Mouse (Mus musculus) CD4-positive naive resting alpha-beta T cell, adult 57 days (primary cell): ENCODE results near the gene Iqcc. TPM values are rescaled to one million over a fixed set of nuclear protein-coding genes. Genes with fewer than 3 reads are reported as not detected.

ENCODE experiments used
- total RNA-seq: library from RNA; stranded (reverse); gene quantifications from one replicate; pipeline ENCODE4 v1.2.4, GENCODE M21; 2023

Iqcc gene
- 22.7 TPM for total RNA-seq

DNA sequence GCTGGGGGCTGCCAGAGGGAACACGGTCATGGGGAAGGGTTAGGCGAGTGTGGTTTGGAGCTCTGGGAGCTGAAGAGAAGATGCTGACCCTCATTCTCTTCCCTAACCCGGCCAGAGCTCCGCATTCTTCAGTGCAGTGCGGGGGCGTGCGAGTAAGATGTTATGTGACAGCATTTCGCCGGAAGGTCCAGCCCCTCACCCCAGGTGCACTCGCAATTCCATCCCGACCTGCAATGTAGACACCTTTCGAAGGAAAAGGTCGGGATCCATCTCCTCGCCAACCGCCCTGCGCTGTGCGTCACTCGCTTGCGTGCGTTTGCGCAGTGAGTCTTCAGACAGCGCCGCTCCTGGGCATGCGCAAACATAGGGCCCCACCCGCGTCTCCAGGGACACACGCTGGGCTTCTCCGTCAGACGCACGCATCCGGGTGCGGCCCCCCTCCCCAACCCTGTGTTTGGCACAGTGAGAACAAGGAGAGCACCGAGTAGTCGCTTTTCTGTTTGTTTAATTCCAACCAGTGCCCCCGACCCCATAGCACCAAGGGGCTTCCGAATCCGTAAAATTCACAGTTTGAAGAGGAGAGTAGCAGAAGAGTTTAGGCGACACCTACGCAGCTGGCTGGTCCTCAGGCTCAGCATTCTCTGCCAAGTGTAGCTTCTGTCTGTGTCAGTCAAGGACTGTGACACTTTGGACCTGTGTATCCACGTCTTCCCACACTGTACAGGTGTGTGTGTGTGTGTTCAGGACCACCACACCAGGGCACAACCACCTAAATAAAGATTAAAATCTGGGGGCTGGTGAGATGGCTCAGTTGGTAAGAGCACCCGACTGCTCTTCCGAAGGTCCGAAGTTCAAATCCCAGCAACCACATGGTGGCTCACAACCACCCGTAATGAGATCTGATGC, at the start of gene Iqcc:
TSS of gene Iqcc (minus strand) at position 314 of the 906 bp plus-strand sequence.

DNA sequence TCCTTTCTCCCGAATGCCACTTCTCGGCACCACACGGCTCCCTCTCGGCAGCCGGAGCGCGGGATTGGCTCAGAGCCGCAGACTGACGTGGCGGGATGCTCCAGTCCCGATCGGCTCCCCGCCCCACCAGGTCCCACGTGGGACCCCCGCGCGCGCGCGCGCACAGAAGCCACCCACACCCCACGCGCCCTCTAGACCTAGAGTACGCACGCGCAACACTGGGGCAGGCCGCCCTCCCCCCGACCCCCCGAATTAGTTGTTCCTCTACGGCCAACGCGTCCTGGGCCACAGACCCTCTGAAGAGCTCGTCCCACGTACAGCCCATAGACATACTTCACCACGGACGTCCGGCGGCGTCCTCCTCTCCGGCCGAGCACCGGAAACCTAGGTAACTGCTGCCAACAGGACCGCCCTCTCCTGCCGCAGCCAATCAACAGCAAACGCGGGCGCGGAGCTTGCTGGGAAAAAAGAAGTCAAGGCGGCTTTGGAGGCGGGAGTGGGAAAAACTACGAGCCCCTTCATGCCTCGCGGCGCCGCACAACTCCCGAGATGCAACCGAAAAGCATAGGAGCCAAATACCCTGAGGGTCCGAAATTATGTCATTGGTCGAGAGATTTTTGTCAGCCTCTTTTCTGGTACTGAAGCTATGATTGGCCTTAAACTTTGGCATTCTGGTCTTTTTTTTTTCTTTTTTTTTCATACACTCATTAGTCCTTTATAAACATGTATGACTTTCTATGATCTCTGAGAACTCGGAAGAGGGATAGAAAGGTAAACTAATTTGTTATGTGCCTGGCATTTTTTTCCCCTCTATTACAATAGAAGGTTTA, 22.0 kb upstream of the Iqcc start, which contains the start of gene Txlna:
TSS of gene Txlna (minus strand) at position 428 of the 830 bp plus-strand sequence.

DNA sequence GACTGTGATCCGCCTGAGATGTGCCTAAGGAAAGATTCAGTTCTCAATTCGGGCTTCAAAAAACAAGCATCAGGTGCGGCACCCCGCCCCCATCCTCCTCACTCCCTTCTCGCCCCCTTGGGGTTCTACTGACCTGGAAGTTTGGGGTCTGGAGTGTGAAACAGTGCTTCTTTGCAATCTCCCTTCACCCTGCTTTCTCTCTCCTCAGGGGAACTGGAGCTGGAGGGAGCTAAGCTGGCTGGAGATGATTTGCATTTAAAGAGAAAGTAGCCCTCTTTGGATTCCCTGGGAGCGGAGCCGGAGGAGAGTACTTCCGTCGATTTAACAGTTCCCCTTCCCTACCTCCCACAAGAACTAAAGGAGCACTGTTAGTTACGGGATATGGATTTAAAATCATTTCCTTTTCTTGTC, 4.8 kb upstream of the Iqcc start, which contains the start of gene Ccdc28b:
TSS of gene Ccdc28b (minus strand) at position 267 of the 411 bp plus-strand sequence.

DNA sequence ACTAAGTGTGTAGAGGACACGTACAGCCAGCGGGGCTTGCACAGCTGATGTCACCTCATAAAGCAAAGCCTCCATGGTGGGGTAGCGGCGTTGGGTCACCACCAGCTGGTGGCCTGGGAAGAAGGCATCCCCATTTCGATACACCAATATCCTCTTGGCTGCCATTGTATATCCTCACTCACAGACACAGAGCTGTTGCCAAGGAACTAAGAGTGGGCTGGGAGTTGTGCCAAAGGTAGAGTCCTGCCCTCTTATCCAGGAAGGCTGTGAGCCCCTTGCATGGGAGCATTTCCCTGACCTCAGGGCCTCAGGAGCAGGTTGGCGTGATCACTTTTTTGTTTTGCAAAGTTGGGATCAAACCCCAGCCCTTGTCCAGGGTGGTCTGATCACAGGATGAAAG, 4.8 kb downstream of the Iqcc start, which contains the start of gene Dcdc2b:
TSS of gene Dcdc2b (minus strand) at position 165 of the 400 bp plus-strand sequence.

DNA sequence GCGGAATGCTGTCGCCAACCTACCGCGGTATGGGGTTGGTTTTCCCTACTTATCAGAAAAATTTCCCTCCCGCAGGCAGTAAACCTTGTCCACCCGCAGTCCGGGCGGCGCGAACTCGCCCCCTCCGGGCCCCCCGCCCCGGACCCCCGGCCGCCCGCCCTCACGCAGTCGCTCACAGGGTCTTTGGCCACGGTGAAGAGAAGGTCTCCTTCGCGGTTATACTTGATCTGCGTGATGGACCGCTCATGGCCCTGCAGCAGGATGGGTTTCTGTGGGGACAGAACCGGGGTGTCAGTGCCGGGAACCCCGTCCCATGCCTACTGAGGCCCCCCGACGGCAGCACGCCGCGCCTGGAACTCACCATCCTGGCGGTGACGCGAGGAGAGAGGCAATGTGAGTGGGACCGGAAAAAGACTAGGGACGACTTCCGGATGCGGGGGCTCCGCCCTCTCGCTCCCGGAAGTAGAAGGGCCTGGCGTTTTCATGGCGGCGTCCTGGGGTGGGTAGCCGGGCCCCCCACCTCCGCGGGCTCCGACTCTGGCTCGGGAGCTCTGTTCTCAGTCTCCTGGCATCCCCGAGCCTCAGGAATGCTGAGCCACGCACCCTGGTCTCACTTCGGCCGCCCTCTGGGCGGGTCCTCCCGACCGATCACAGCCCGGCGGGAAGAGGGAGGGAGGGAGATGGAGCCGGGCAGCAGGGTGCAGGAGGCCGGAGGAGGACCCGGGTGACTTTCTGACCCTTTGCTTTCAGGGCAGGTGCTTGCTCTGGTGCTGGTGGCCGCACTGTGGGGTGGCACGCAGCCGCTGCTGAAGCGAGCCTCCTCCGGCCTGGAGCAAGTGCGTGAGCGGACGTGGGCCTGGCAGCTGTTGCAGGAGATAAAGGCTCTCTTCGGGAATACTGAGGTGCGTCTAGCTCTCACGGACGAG, 18.4 kb downstream of the Iqcc start, which contains the start of the genes Eif3i and Tmem234:
TSS of gene Eif3i (minus strand) at position 416 of the 926 bp plus-strand sequence.
TSS of gene Tmem234 (plus strand) at position 436 of the 926 bp plus-strand sequence.

DNA sequence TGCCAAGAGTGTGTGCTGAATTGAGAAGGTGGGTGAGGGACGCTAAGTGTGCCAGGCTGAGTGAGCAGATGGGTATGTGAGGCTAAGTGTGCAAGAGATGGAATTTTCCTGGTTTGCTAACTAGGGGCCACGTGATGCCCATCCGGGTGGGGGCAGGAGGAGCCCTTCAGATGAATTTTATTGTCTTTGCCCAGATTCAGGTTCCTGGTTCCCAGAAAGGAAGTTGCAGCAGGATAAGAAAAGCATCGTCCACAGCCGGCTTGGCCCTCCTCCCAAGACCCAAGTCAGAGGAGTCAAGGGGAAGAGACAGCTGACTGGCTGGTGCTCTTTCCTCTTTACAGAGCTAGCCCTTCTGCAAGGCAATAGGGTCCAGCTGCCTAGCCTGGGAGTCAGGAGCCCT, 40.4 kb downstream of the Iqcc start, which contains the start of gene Fam167b:
TSS of gene Fam167b (minus strand) at position 84 of the 400 bp plus-strand sequence.

DNA sequence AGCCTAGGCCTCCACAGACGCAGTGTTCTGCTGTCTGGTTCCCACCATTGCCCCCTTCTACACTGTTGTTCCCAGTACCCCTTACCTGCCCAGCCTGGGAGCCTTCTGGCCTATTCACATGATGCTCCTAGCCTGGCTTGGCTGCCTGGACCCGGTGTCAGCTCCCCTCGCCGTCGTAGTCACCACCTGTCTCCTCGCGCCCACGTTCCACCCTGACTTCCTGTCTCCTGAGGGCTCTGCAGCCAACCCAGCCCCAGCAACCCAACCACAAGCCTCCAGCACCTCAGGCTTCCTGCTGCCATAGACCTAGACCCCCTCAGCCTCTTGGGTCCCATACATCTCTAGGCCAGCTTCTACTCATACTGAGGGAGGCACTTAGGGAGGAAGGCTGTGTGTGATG, 45.5 kb downstream of the Iqcc start, which contains the start of gene Lck:
TSS of gene Lck (minus strand) at position 212 of the 400 bp plus-strand sequence.

Other genes starting within 250 kb of the Iqcc start
- 2.8 TPM for gene Zbtb8a, start 241.0 kb downstream of the Iqcc start, total RNA-seq
- not detected for gene Zbtb8b, start 178.2 kb downstream of the Iqcc start, total RNA-seq
- 140 TPM for gene Bsdc1, start 157.5 kb downstream of the Iqcc start, total RNA-seq
- not detected for gene Tssk3, start 128.1 kb downstream of the Iqcc start, total RNA-seq
- 1.9 TPM for gene Fam229a, start 127.9 kb downstream of the Iqcc start, total RNA-seq
- gene Marcksl1, start 105.5 kb downstream of the Iqcc start, total RNA-seq, result 17.4 TPM
- 122 TPM for gene Hdac1, start 76.4 kb downstream of the Iqcc start, total RNA-seq
- gene Lck, start 45.5 kb downstream of the Iqcc start, total RNA-seq, result 793 TPM
- gene Fam167b, start 40.5 kb downstream of the Iqcc start, total RNA-seq, result not detected
- 175 TPM for gene Eif3i, start 18.5 kb downstream of the Iqcc start, total RNA-seq
- gene Tmem234, start 18.4 kb downstream of the Iqcc start, total RNA-seq, result 133 TPM
- gene Dcdc2b, start 4.8 kb downstream of the Iqcc start, total RNA-seq, result 4.4 TPM
- gene Ccdc28b, start 4.8 kb upstream of the Iqcc start, total RNA-seq, result 8.2 TPM
- 55.2 TPM for gene Txlna, start 22.0 kb upstream of the Iqcc start, total RNA-seq
- 31.3 TPM for gene Kpna6, start 53.7 kb upstream of the Iqcc start, total RNA-seq
- gene Tmem39b, start 77.7 kb upstream of the Iqcc start, total RNA-seq, result 13.5 TPM
- gene Khdrbs1, start 123.2 kb upstream of the Iqcc start, total RNA-seq, result 132 TPM
- 328 TPM for gene Ptp4a2, start 192.1 kb upstream of the Iqcc start, total RNA-seq